Comparison of ENCODE assay signal across 11 mouse cellular contexts in genomic region chr6:90729829-90730228, GRCm38 (mm10).
DNase-seq lines count a peak whose midpoint lies in the region; ATAC-seq and TF ChIP-seq lines count a peak whose summit lies in the region.
"Had no signal": no experiment of that assay in that cellular context is flagged by ENCODE, and none has a peak within 500 bp of the region (broad histone marks: within the 10 kb centered on the region; RNA-seq: fewer than 3 reads in every experiment).

No protein-coding gene starts in this region.

- no peak overlapping the region for H3K4me2 ChIP-seq in heart, embryonic 16.5 days (ENCODE audit: low read depth, low read length)
- H3K4me2 ChIP-seq: liver, embryonic 13.5 days; midbrain, embryonic 12.5 days had no signal

- H3K27ac ChIP-seq in heart, embryonic 16.5 days (ENCODE audit: low read length): peak overlapping the region; percentile 63
- H3K27ac ChIP-seq in cortical plate, adult 2 months (ENCODE audit: insufficient read depth, low read length): peak overlapping the region; percentile 18; the same call in 1 of the 2 replicates
- H3K27ac ChIP-seq: liver, embryonic 13.5 days; midbrain, embryonic 12.5 days had no signal

- WGBS in heart, embryonic 16.5 days: 51% methylated on average over 5 of the region's 5 CpGs

- TF ChIP-seq POLR2A in cortical plate, adult 2 months (IDR thresholded peaks at IDR 0.05; ENCODE audit: extremely low read depth, insufficient read depth, low read length): no peak

- ATAC-seq in heart, embryonic 16.5 days (replicated peaks; ENCODE audit: extremely low read depth, insufficient read depth, low FRiP score): no peak
- ATAC-seq: forebrain, postnatal 0 days had no signal

- no peak overlapping the region for H3K4me3 ChIP-seq in heart, embryonic 16.5 days (ENCODE audit: low read length)
- H3K4me3 ChIP-seq in cortical plate, adult 2 months (ENCODE audit: insufficient read depth, low read length): no peak overlapping the region
- H3K4me3 ChIP-seq: liver, embryonic 13.5 days; midbrain, embryonic 12.5 days had no signal

- no peak for TF ChIP-seq CTCF in cortical plate, adult 2 months (IDR thresholded peaks at IDR 0.05; ENCODE audit: extremely low read depth, insufficient read depth, low read length)

- no peak for DNase-seq in heart, postnatal 36 days
- peak; percentile 52 for DNase-seq in right cerebral cortex, adult 18-20 months
- no peak for DNase-seq in right cerebral cortex, postnatal 14 days
- peak; percentile 44 for DNase-seq in telencephalon, adult 2 months (ENCODE audit: low read depth, low spot score)
- DNase-seq in gastrocnemius, postnatal 4 days (ENCODE audit: low spot score in 2 of 2): no peak
- DNase-seq in natural killer cell, adult 2 months (ENCODE audit: low spot score in 2 of 2): no peak
- DNase-seq: forebrain, postnatal 0 days; liver, embryonic 13.5 days had no signal

- H3K27me3 ChIP-seq in heart, embryonic 16.5 days (ENCODE audit: control insufficient read depth, insufficient read depth, low read length): no peaks in the 10 kb centered on the region

- H3K9me3 ChIP-seq in heart, embryonic 16.5 days (replicated peaks; ENCODE audit: control insufficient read depth, low read length): no peaks in the 10 kb centered on the region
- H3K9me3 ChIP-seq: liver, embryonic 13.5 days; midbrain, embryonic 12.5 days had no signal

- no peaks in the 10 kb centered on the region for H3K36me3 ChIP-seq in heart, embryonic 16.5 days (ENCODE audit: control insufficient read depth, insufficient read depth)
- H3K36me3 ChIP-seq: liver, embryonic 13.5 days; midbrain, embryonic 12.5 days had no signal

- peak overlapping the region; percentile 55 for H3K9ac ChIP-seq in heart, embryonic 16.5 days (ENCODE audit: low read length)
- H3K9ac ChIP-seq: forebrain, postnatal 0 days; liver, embryonic 13.5 days; midbrain, embryonic 12.5 days had no signal

- H3K4me1 ChIP-seq in heart, embryonic 16.5 days (ENCODE audit: control insufficient read depth, insufficient read depth, low read length): peaks cover 43% of the 10 kb centered on the region
- H3K4me1 ChIP-seq in cortical plate, adult 2 months (ENCODE audit: control insufficient read depth, insufficient read depth, low read length): peaks cover 17% of the 10 kb centered on the region

- intact Hi-C loops in heart, postnatal 36 days (cut with DNase I): loop anchor here (2.0 kb wide), 1 partner anchor 23 kb away; no protein-coding TSS in a partner anchor

Comparison
In these comparisons a context has a peak if more than half of its experiments do, and no peak if none do; other contexts are left out.
1. DNase-seq: peak in right cerebral cortex, adult 18-20 months (single experiment) and telencephalon, adult 2 months (single experiment); none in heart, postnatal 36 days (0 of 2), right cerebral cortex, postnatal 14 days (single experiment), gastrocnemius, postnatal 4 days (0 of 2) and natural killer cell, adult 2 months (0 of 2).